Mouse (Mus musculus) intestine, postnatal 0 days (tissue): Measurements from ENCODE around the gene Rnd3. TPM values are rescaled to one million over a fixed set of nuclear protein-coding genes. Genes with fewer than 3 reads are reported as not detected.
A peak's percentile ranks its signal among the peaks of the same experiment; 100 is the strongest.

ENCODE experiments used
- ATAC-seq: fragments of 200-750 bp; cut with Nextera tagmentation; 2 replicates; pipeline ENCODE4 v1.8.0; 2017; ENCODE audit warnings: mild to moderate bottlenecking, moderate TSS enrichment, moderate library complexity
- H3K27ac ChIP-seq: fragments of 300-500 bp; sonication (generic); 2 replicates; pipeline ENCODE4 v1.5.1; 2014; ENCODE audit warnings: mild to moderate bottlenecking, low read depth, low read length, moderate library complexity
- H3K27me3 ChIP-seq: fragments of 300-500 bp; sonication (generic); replicated peaks from 2 replicates; pipeline ENCODE4 v1.6.1; 2014; ENCODE audit warnings: low read length, mixed read lengths; ENCODE audit not compliant: control insufficient read depth, insufficient read depth
- H3K36me3 ChIP-seq: fragments of 300-500 bp; sonication (generic); 2 replicates; pipeline ENCODE4 v1.6.1; 2014; ENCODE audit warnings: mild to moderate bottlenecking, moderate library complexity; ENCODE audit not compliant: control insufficient read depth, insufficient read depth
- H3K4me1 ChIP-seq: fragments of 300-500 bp; sonication (generic); replicated peaks from 2 replicates; pipeline ENCODE4 v1.6.1; 2014; ENCODE audit warnings: antibody characterized with exemption, low read length, mixed read lengths; ENCODE audit not compliant: control insufficient read depth, insufficient read depth
- H3K4me2 ChIP-seq: fragments of 300-500 bp; sonication (generic); replicated peaks from 2 replicates; pipeline ENCODE4 v1.6.1; 2014; ENCODE audit warnings: low read depth, mild to moderate bottlenecking, moderate library complexity
- H3K4me3 ChIP-seq: fragments of 300-500 bp; sonication (generic); 2 replicates; pipeline ENCODE4 v1.5.1; 2014; ENCODE audit warnings: low read depth, low read length
- H3K9ac ChIP-seq: fragments of 300-500 bp; sonication (generic); 2 replicates; pipeline ENCODE4 v1.6.1; 2014; ENCODE audit warnings: mild to moderate bottlenecking, low read depth, low read length
- H3K9me3 ChIP-seq: fragments of 300-500 bp; sonication (generic); 2 replicates; pipeline ENCODE4 v1.6.1; 2016; ENCODE audit warnings: mixed run types; ENCODE audit not compliant: control insufficient read depth
- CTCF ChIP-seq: sonication (generic); IDR thresholded peaks from 2 replicates; pipeline ENCODE4 v1.5.1; 2016; ENCODE audit warnings: low read depth, mild to moderate bottlenecking, control low read depth, antibody characterized with exemption, moderate library complexity
- WGBS: fragments of 180-500 bp; shearing (Covaris S2); extraction: QIAGEN DNeasy Blood & Tissue Kit; methylation state at CpG from one replicate; pipeline ENCODE4 v1.1.7; 2014; 5-methylcytosine and 5-hydroxymethylcytosine counted together
- polyA plus RNA-seq: library from polyadenylated mRNA; unstranded; fragments of >200 nt; fragmentation: Nextera tagmentation; extraction: Ambion mirVana; gene quantifications from 2 replicates; pipeline ENCODE4 v1.2.1, GENCODE M21; 2015

Gene Rnd3
- polyA plus RNA-seq, 1 experiment from 2014 or later, result 16.5 TPM

DNA sequence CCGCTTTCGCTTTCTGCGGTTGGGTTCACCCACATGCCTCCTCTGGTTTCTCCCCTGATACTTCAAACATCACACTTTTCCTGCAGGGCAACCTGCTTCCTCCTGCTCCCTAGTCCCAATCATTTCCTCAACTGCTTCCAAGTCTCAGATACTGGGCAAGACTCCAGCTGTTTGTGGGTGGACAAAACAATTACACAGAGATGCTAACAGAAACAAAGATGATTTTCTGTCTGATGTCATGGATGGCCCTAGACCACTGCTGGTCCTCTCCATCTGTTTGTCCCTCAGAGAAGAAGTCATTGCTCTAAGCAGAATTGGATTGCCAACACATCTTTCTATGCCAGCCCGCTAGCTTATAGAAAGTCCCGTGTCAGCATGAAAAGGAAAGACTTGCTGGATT is 26.4 kb upstream of the Rnd3 start:
- WGBS, result 85% methylated on average over 5 of the region's 5 CpGs
- no peak for ATAC-seq
- Histone ChIP-seq H3K4me3 (no peak overlapping the region), H3K4me1 (no peaks in the 10 kb centered on the region), H3K9me3 (no peaks in the 10 kb centered on the region), H3K9ac (no peak overlapping the region), H3K4me2 (no peak overlapping the region), H3K36me3 (no peaks in the 10 kb centered on the region), H3K27ac (no peak overlapping the region), H3K27me3 (no peaks in the 10 kb centered on the region)
- TF ChIP-seq CTCF, result no peak

DNA sequence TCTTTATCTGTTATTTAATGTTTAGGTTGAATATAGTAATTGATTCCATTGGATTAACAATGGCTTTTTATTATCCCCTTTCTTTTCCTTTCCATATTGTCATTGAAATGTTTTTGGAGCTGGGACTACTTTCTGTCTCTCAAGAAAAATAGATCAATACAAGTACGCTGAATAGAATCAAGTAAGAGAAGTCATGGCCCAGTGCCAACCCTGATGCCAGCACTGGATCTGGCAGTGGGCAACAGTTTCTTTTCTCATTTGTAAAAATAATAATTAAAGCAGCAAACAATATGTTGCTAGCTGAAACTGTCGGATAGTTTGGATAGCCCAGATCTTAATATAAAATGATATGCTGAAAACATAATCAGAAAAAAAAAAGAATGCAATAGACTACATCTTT is 12.2 kb upstream of the Rnd3 start:
- Histone ChIP-seq H3K4me1 (no peaks in the 10 kb centered on the region), H3K36me3 (no peaks in the 10 kb centered on the region), H3K27me3 (no peaks in the 10 kb centered on the region), H3K27ac (no peak overlapping the region), H3K9me3 (no peaks in the 10 kb centered on the region), H3K4me2 (no peak overlapping the region), H3K4me3 (no peak overlapping the region), H3K9ac (no peak overlapping the region)
- ATAC-seq, result no peak
- 86% methylated on average over 2 of the region's 2 CpGs for WGBS
- TF ChIP-seq CTCF, result no peak

DNA sequence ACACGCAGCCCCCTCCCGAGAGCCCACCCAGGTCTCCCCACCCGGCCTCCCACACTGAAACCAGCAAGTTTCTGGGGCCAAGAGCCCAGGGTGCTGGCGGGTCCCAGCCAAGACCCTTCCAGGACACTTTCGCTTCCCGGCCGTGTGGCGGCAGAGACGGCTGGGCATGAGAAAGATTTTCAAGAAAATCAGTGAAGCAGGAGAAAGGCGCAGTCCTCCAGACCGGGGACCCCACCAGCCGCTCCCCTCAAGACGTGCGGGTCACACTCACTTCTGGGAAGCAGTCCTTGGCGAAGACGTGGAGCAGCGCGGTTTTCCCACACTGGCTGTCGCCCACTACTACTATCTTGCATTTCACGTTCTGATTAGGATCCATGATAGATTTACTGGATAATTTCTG is 457 bp downstream of the Rnd3 start:
- Histone ChIP-seq H3K36me3 (no peaks in the 10 kb centered on the region), H3K27ac (peak overlapping the region; percentile 91), H3K4me2 (peak overlapping the region; percentile 86), H3K27me3 (no peaks in the 10 kb centered on the region), H3K4me3 (peak overlapping the region; percentile 93), H3K4me1 (peaks cover 10% of the 10 kb centered on the region), H3K9ac (peak overlapping the region; percentile 71), H3K9me3 (no peaks in the 10 kb centered on the region)
- ATAC-seq, result peak; percentile 11; the same call in 1 of the 2 replicates
- WGBS, result under 1% methylated on average over 20 of the region's 20 CpGs
- TF ChIP-seq CTCF, result no peak

DNA sequence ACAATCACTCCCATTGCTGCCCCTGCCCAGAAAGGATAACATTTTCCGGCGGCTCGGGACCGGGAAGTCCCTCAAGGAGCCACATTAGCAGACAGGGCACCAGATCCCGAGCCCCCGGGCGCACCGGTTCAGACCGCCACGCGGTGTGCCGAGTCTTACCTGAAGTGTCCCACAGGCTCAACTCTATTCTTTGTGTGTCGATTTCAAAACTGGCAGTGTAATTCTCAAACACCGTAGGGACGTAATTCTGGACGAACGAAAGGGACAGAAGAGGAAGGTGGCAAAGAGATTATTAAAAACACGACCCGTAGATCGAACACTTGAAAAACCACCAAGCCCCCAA is 875 bp downstream of the Rnd3 start:
- H3K9ac ChIP-seq, result peak overlapping the region; percentile 71
- ATAC-seq, result peak; percentile 41
- no peak for TF ChIP-seq CTCF
- peak overlapping the region; percentile 86 for H3K4me2 ChIP-seq
- peaks cover 12% of the 10 kb centered on the region for H3K4me1 ChIP-seq
- under 1% methylated on average over 20 of the region's 20 CpGs for WGBS
- no peaks in the 10 kb centered on the region for H3K27me3 ChIP-seq
- peak overlapping the region; percentile 91 for H3K27ac ChIP-seq
- peak overlapping the region; percentile 93 for H3K4me3 ChIP-seq
- H3K36me3 ChIP-seq, result no peaks in the 10 kb centered on the region; the same call in 1 of the 2 replicates
- no peaks in the 10 kb centered on the region for H3K9me3 ChIP-seq

DNA sequence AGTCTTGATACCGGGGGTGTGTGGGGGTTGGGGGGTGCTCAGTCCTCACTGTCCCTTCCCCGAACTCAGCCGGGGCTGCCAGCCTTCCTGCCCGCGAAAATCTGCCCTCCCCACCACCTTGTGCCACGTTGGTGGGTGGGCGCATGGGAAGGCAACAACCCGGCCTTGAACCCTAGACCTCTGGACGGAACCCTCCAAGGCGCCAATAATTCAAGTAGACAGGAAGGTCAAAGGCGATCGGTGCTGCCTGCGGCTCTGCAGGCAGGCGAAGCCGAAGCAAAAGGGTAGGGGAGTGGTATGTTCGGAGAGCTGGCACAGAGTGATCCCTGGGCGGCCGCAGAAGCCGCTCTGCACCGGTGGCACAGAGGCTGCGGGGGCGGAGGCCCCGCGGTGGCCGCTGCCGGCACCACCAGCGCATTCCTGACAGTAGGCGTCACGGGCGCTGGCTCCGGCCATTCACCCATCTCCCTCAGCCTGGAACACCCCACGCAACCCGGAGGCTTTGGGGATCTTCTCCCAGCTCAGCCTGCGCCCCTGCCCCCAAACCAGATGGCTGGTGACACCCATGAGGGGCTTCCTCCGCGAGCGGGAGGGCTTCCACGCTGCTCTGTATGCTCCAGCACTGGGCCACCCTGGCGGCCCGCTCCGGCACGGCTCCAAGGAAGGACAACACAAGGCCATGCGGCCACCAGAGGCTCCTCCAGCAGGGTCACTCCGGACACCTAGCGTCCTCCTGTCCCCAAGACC is 1.4 kb downstream of the Rnd3 start:
- Histone ChIP-seq H3K27me3 (no peaks in the 10 kb centered on the region), H3K4me1 (peaks cover 17% of the 10 kb centered on the region), H3K4me3 (peak overlapping the region; percentile 93), H3K4me2 (peak overlapping the region; percentile 86), H3K9me3 (no peaks in the 10 kb centered on the region), H3K27ac (peak overlapping the region; percentile 91), H3K9ac (peak overlapping the region; percentile 71), H3K36me3 (no peaks in the 10 kb centered on the region; the same call in 1 of the 2 replicates)
- WGBS, result 1% methylated on average over 45 of the region's 45 CpGs
- peak; percentile 81 for TF ChIP-seq CTCF
- peak; percentile 78 for ATAC-seq

DNA sequence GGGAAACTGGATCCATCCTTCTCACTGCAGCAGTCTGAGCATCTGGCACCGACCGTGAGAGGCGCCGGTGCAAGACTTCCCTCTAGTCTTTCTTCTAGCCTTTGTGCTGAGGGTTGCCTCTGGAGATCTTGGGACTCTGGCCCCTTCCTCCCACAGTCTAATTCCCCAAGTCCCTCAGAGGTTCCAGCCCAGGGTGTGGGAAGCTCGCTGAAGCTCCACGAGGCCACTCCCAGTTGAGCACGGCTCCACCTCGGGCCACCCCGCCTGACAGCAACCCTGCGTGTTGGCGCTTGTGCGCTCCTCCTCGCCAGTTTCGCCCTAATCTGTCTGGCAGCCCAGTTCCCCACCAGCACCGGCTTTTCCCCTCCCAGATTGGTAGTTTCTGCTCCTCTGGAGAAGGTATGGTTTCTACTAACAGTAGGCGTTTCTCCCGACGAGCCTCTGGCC is 2.0 kb downstream of the Rnd3 start:
- peak; percentile 62 for ATAC-seq
- WGBS, result 0% methylated on average over 18 of the region's 18 CpGs
- peak overlapping the region; percentile 86 for H3K4me2 ChIP-seq
- no peak for TF ChIP-seq CTCF
- H3K9me3 ChIP-seq, result no peaks in the 10 kb centered on the region
- H3K9ac ChIP-seq, result peak overlapping the region; percentile 71
- H3K27ac ChIP-seq, result peak overlapping the region; percentile 91
- H3K36me3 ChIP-seq, result no peaks in the 10 kb centered on the region; the same call in 1 of the 2 replicates
- no peaks in the 10 kb centered on the region for H3K27me3 ChIP-seq
- H3K4me3 ChIP-seq, result peak overlapping the region; percentile 93
- H3K4me1 ChIP-seq, result peaks cover 21% of the 10 kb centered on the region
